Mouse (Mus musculus): ENCODE measurements around the gene Gm7138. TPM values are rescaled to one million over a fixed set of nuclear protein-coding genes. Genes with fewer than 3 reads are reported as not detected.

Gene Gm7138
- polyA plus RNA-seq, 1 experiment from 2014 or later = not detected

DNA sequence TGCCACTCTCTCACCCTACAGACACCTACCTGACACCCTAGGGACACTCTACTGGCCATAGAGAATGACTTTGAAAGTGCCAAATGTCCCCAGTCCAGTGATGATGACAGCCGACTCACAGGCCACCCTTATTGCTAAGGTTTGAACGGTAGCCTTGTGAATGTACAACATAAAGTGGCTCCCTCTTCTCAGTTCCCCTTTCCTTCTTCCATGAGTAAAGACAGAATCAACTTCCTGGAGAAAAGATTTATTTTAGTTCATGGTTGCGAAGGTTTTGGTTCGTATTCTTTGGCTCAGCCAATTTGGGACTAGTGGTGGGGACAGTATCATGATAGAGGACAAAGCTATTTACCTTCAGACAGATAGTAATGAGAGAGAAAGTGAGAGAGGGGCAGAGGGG, 37.8 kb downstream of the Gm7138 start:
- H3K9me3 ChIP-seq = peaks cover 11% of the 10 kb centered on the region; the same call in 1 of the 2 replicates
- H3K4me2 ChIP-seq (replicated peaks) = no peak overlapping the region
- H3K27ac ChIP-seq = no peak overlapping the region
- WGBS = 74% methylated on average over 4 of the region's 4 CpGs
- no peaks in the 10 kb centered on the region for H3K36me3 ChIP-seq
- no peak overlapping the region for H3K9ac ChIP-seq
- no peak for ATAC-seq (ENCODE audit: low FRiP score, low read depth)
- no peak overlapping the region for H3K4me3 ChIP-seq
- peaks cover 10% of the 10 kb centered on the region for H3K4me1 ChIP-seq
- H3K27me3 ChIP-seq = no peaks in the 10 kb centered on the region

GRCm38 (mm10) chr10:77735928-77736327, 40.8 kb downstream of the Gm7138 start:
- Histone ChIP-seq H3K9ac (no peak overlapping the region), H3K36me3 (no peaks in the 10 kb centered on the region), H3K27ac (no peak overlapping the region), H3K9me3 (peaks cover 12% of the 10 kb centered on the region; the same call in 1 of the 2 replicates), H3K4me2 (replicated peaks) (no peak overlapping the region), H3K4me3 (no peak overlapping the region), H3K4me1 (no peaks in the 10 kb centered on the region), H3K27me3 (no peaks in the 10 kb centered on the region)
- no peak for ATAC-seq (ENCODE audit: low FRiP score, low read depth)
- WGBS = 87% methylated on average over 1 of the region's 1 CpGs

- Histone ChIP-seq H3K4me3 (no peak overlapping the region), H3K4me2 (replicated peaks) (no peak overlapping the region), H3K27me3 (no peaks in the 10 kb centered on the region), H3K27ac (no peak overlapping the region), H3K9me3 (peaks cover 4% of the 10 kb centered on the region; the same call in 1 of the 2 replicates), H3K4me1 (no peaks in the 10 kb centered on the region), H3K36me3 (no peaks in the 10 kb centered on the region), H3K9ac (no peak overlapping the region)
- 53% methylated on average over 4 of the region's 4 CpGs for WGBS
- no peak for ATAC-seq (ENCODE audit: low FRiP score, low read depth)
Measured at GRCm38 (mm10) chr10:77729241-77729640, 47.5 kb downstream of the Gm7138 start.

GRCm38 (mm10) chr10:77728280-77728679, 48.5 kb downstream of the Gm7138 start:
- H3K36me3 ChIP-seq = no peaks in the 10 kb centered on the region
- no peak overlapping the region for H3K27ac ChIP-seq
- no peak overlapping the region for H3K4me2 ChIP-seq (replicated peaks)
- H3K9me3 ChIP-seq = no peaks in the 10 kb centered on the region
- 53% methylated on average over 4 of the region's 4 CpGs for WGBS
- ATAC-seq (ENCODE audit: low FRiP score, low read depth) = no peak
- no peaks in the 10 kb centered on the region for H3K27me3 ChIP-seq
- H3K4me3 ChIP-seq = no peak overlapping the region
- no peak overlapping the region for H3K9ac ChIP-seq
- no peaks in the 10 kb centered on the region for H3K4me1 ChIP-seq

Other genes with a start within 250 kb of the Gm7138 start
- 1.2 and 1.3 TPM in 2 replicates for gene Itgb2, start 246.7 kb downstream of the Gm7138 start, polyA plus RNA-seq (2015; fragmentation: Nextera tagmentation; extraction: Ambion mirVana)
- gene Pttg1ip, start 195.2 kb downstream of the Gm7138 start, polyA plus RNA-seq (2015; fragmentation: Nextera tagmentation; extraction: Ambion mirVana) = 122 and 124 TPM in 2 replicates
- gene Sumo3, start 170.8 kb downstream of the Gm7138 start, polyA plus RNA-seq (2015; fragmentation: Nextera tagmentation; extraction: Ambion mirVana) = 389 and 422 TPM in 2 replicates
- gene Gm49325, start 170.7 kb downstream of the Gm7138 start, polyA plus RNA-seq (2015; fragmentation: Nextera tagmentation; extraction: Ambion mirVana) = 3.9 TPM in 1 of 2 replicates, not detected in the other
- 89.3 and 96.0 TPM in 2 replicates for gene Ube2g2, start 154.7 kb downstream of the Gm7138 start, polyA plus RNA-seq (2015; fragmentation: Nextera tagmentation; extraction: Ambion mirVana)
- 0.74 and 1.3 TPM in 2 replicates for gene Tspear, start 90.4 kb downstream of the Gm7138 start, polyA plus RNA-seq (2015; fragmentation: Nextera tagmentation; extraction: Ambion mirVana)
- gene Gm19402, start 86.2 kb downstream of the Gm7138 start, polyA plus RNA-seq (2015; fragmentation: Nextera tagmentation; extraction: Ambion mirVana) = not detected in 2 replicates
- gene Gm9508, start 79.7 kb downstream of the Gm7138 start, polyA plus RNA-seq (2015; fragmentation: Nextera tagmentation; extraction: Ambion mirVana) = not detected in 2 replicates
- gene Gm10272, start 70.3 kb downstream of the Gm7138 start, polyA plus RNA-seq (2015; fragmentation: Nextera tagmentation; extraction: Ambion mirVana) = not detected in 2 replicates
- 0.51 TPM in 1 of 2 replicates, not detected in the other for gene Gm10024, start 65.5 kb downstream of the Gm7138 start, polyA plus RNA-seq (2015; fragmentation: Nextera tagmentation; extraction: Ambion mirVana)
- not detected in 2 replicates for gene Gm10142, start 61.1 kb downstream of the Gm7138 start, polyA plus RNA-seq (2015; fragmentation: Nextera tagmentation; extraction: Ambion mirVana)
- gene Krtap12-1, start 56.3 kb downstream of the Gm7138 start, polyA plus RNA-seq (2015; fragmentation: Nextera tagmentation; extraction: Ambion mirVana) = 0.23 TPM in 1 of 2 replicates, not detected in the other
- not detected in 2 replicates for gene Gm10100, start 50.5 kb downstream of the Gm7138 start, polyA plus RNA-seq (2015; fragmentation: Nextera tagmentation; extraction: Ambion mirVana)
- not detected in 2 replicates for gene Gm18596, start 34.3 kb downstream of the Gm7138 start, polyA plus RNA-seq (2015; fragmentation: Nextera tagmentation; extraction: Ambion mirVana)
- gene Gm9736, start 25.6 kb downstream of the Gm7138 start, polyA plus RNA-seq (2015; fragmentation: Nextera tagmentation; extraction: Ambion mirVana) = not detected in 2 replicates
- not detected in 2 replicates for gene Gm3233, start 17.3 kb downstream of the Gm7138 start, polyA plus RNA-seq (2015; fragmentation: Nextera tagmentation; extraction: Ambion mirVana)
- not detected in 2 replicates for gene Gm3238, start 5.6 kb downstream of the Gm7138 start, polyA plus RNA-seq (2015; fragmentation: Nextera tagmentation; extraction: Ambion mirVana)
- gene Gm3250, start 5.6 kb upstream of the Gm7138 start, polyA plus RNA-seq (2015; fragmentation: Nextera tagmentation; extraction: Ambion mirVana) = not detected in 2 replicates
- gene Gm7137, start 11.3 kb upstream of the Gm7138 start, polyA plus RNA-seq (2015; fragmentation: Nextera tagmentation; extraction: Ambion mirVana) = not detected in 2 replicates
- not detected in 2 replicates for gene Gm9639, start 18.1 kb upstream of the Gm7138 start, polyA plus RNA-seq (2015; fragmentation: Nextera tagmentation; extraction: Ambion mirVana)
- not detected in 2 replicates for gene Gm19668, start 22.2 kb upstream of the Gm7138 start, polyA plus RNA-seq (2015; fragmentation: Nextera tagmentation; extraction: Ambion mirVana)
- gene Gm9507, start 34.9 kb upstream of the Gm7138 start, polyA plus RNA-seq (2015; fragmentation: Nextera tagmentation; extraction: Ambion mirVana) = not detected in 2 replicates
- not detected in 2 replicates for gene Gm2696, start 37.7 kb upstream of the Gm7138 start, polyA plus RNA-seq (2015; fragmentation: Nextera tagmentation; extraction: Ambion mirVana)
- not detected in 2 replicates for gene Krtap10-4, start 50.2 kb upstream of the Gm7138 start, polyA plus RNA-seq (2015; fragmentation: Nextera tagmentation; extraction: Ambion mirVana)
- gene Krtap10-10, start 59.0 kb upstream of the Gm7138 start, polyA plus RNA-seq (2015; fragmentation: Nextera tagmentation; extraction: Ambion mirVana) = not detected in 2 replicates
- gene Gm36176, start 69.9 kb upstream of the Gm7138 start, polyA plus RNA-seq (2015; fragmentation: Nextera tagmentation; extraction: Ambion mirVana) = not detected in 2 replicates
- gene Gm10318, start 75.9 kb upstream of the Gm7138 start, polyA plus RNA-seq (2015; fragmentation: Nextera tagmentation; extraction: Ambion mirVana) = not detected in 2 replicates
- not detected in 2 replicates for gene Gm3285, start 85.0 kb upstream of the Gm7138 start, polyA plus RNA-seq (2015; fragmentation: Nextera tagmentation; extraction: Ambion mirVana)
- 4.1 and 4.7 TPM in 2 replicates for gene Lrrc3, start 125.6 kb upstream of the Gm7138 start, polyA plus RNA-seq (2015; fragmentation: Nextera tagmentation; extraction: Ambion mirVana)
- gene Trpm2, start 193.6 kb upstream of the Gm7138 start, polyA plus RNA-seq (2015; fragmentation: Nextera tagmentation; extraction: Ambion mirVana) = 0.28 and 0.29 TPM in 2 replicates
- gene 1810043G02Rik, start 201.6 kb upstream of the Gm7138 start, polyA plus RNA-seq (2015; fragmentation: Nextera tagmentation; extraction: Ambion mirVana) = 30.6 and 31.1 TPM in 2 replicates
- 158 and 160 TPM in 2 replicates for gene Pfkl, start 233.1 kb upstream of the Gm7138 start, polyA plus RNA-seq (2015; fragmentation: Nextera tagmentation; extraction: Ambion mirVana)

Data from limb, embryonic 13.5 days (tissue).